Mouse (Mus musculus) kidney, embryonic 14.5 days (tissue): Measurements from ENCODE around the gene Ggt6. TPM values are rescaled to one million over a fixed set of nuclear protein-coding genes. Genes with fewer than 3 reads are reported as not detected.
A peak's percentile ranks its signal among the peaks of the same experiment; 100 is the strongest.
"Not testable (repeated sequence)": the region's sequence is repeated elsewhere in the genome, so short reads cannot be mapped to it uniquely, and the experiment has no call there.

Source experiments
- ATAC-seq: fragments of 200-750 bp; cut with Nextera tagmentation; 2 replicates; pipeline ENCODE4 v1.8.0; 2017; ENCODE audit warnings: moderate number of reproducible peaks, mild to moderate bottlenecking, moderate TSS enrichment, moderate library complexity; ENCODE audit not compliant: low FRiP score, low TSS enrichment
- H3K27ac ChIP-seq: fragments of 300-500 bp; sonication (generic); 2 replicates; pipeline ENCODE4 v1.5.1; 2014; ENCODE audit warnings: low read depth, mild to moderate bottlenecking, low read length, moderate library complexity, mixed read lengths
- H3K27me3 ChIP-seq: fragments of 300-500 bp; sonication (generic); 2 replicates; pipeline ENCODE4 v1.6.1; 2014; ENCODE audit warnings: mild to moderate bottlenecking, low read length; ENCODE audit not compliant: control insufficient read depth, insufficient read depth
- H3K36me3 ChIP-seq: fragments of 300-500 bp; sonication (generic); 2 replicates; pipeline ENCODE4 v1.6.1; 2014; ENCODE audit warnings: low read length, mixed read lengths; ENCODE audit not compliant: control insufficient read depth, insufficient read depth
- H3K4me1 ChIP-seq: fragments of 300-500 bp; sonication (generic); 2 replicates; pipeline ENCODE4 v1.6.1; 2014; ENCODE audit warnings: low read length, mixed read lengths; ENCODE audit not compliant: control insufficient read depth, insufficient read depth
- H3K4me2 ChIP-seq: fragments of 300-500 bp; sonication (generic); replicated peaks from 2 replicates; pipeline ENCODE4 v1.6.1; 2014; ENCODE audit warnings: low read depth, mild to moderate bottlenecking, low read length
- H3K4me3 ChIP-seq: fragments of 300-500 bp; sonication (generic); 2 replicates; pipeline ENCODE4 v1.5.1; 2014; ENCODE audit warnings: mild to moderate bottlenecking, low read length
- H3K9ac ChIP-seq: fragments of 300-500 bp; sonication (generic); 2 replicates; pipeline ENCODE4 v1.6.1; 2014; ENCODE audit warnings: low read depth, mild to moderate bottlenecking, low read length, moderate library complexity
- H3K9me3 ChIP-seq: fragments of 300-500 bp; sonication (generic); 2 replicates; pipeline ENCODE4 v1.6.1; 2016; ENCODE audit warnings: low read length; ENCODE audit not compliant: control insufficient read depth
- WGBS: fragments of 180-500 bp; shearing (Covaris S2); extraction: QIAGEN DNeasy Blood & Tissue Kit; methylation state at CpG from one replicate; pipeline ENCODE4 v1.1.7; 2014; 5-methylcytosine and 5-hydroxymethylcytosine counted together
- polyA plus RNA-seq: library from polyadenylated mRNA; unstranded; fragments of >200 nt; fragmentation: Nextera tagmentation; extraction: Ambion mirVana; gene quantifications from 2 replicates; pipeline ENCODE4 v1.2.1, GENCODE M21; 2014

Gene Ggt6
- polyA plus RNA-seq, 1 experiment from 2014 or later, result 0.76 TPM

- Histone ChIP-seq H3K36me3 (no peaks in the 10 kb centered on the region), H3K4me1 (no peaks in the 10 kb centered on the region), H3K4me3 (no peak overlapping the region), H3K9ac (no peak overlapping the region), H3K4me2 (no peak overlapping the region), H3K9me3 (no peaks in the 10 kb centered on the region), H3K27me3 (no peaks in the 10 kb centered on the region), H3K27ac (no peak overlapping the region)
- ATAC-seq, result peak; percentile 43; the same call in 1 of the 2 replicates
- 0% methylated on average over 5 of the region's 5 CpGs for WGBS
Observed at GRCm38 (mm10) chr11:72428694-72429093, 6.6 kb upstream of the Ggt6 start.

- ATAC-seq, result peak; percentile 80
- H3K9ac ChIP-seq, result no peak overlapping the region
- 44% methylated on average over 7 of the region's 7 CpGs for WGBS
- H3K4me3 ChIP-seq, result no peak overlapping the region
- no peaks in the 10 kb centered on the region for H3K9me3 ChIP-seq
- no peaks in the 10 kb centered on the region for H3K27me3 ChIP-seq
- H3K27ac ChIP-seq, result no peak overlapping the region
- H3K4me1 ChIP-seq, result no peaks in the 10 kb centered on the region
- H3K4me2 ChIP-seq, result no peak overlapping the region
- H3K36me3 ChIP-seq, result no peaks in the 10 kb centered on the region
Observed at GRCm38 (mm10) chr11:72429288-72429690, 6.0 kb upstream of the Ggt6 start.

- not testable (repeated sequence) for H3K9me3 ChIP-seq, H3K36me3 ChIP-seq, H3K4me3 ChIP-seq, H3K9ac ChIP-seq, H3K27me3 ChIP-seq, H3K27ac ChIP-seq, H3K4me1 ChIP-seq, H3K4me2 ChIP-seq
- WGBS, result 68% methylated on average over 8 of the region's 9 CpGs
- 0 out of 2 replicates have a peak, but pooled peaks have one; percentile 36 for ATAC-seq
Observed at GRCm38 (mm10) chr11:72430311-72431068, 4.8 kb upstream of the Ggt6 start.

- peak; percentile 58 for ATAC-seq
- WGBS, result 19% methylated on average over 2 of the region's 2 CpGs
- no peaks in the 10 kb centered on the region for H3K36me3 ChIP-seq
- H3K4me3 ChIP-seq, result no peak overlapping the region
- no peak overlapping the region for H3K27ac ChIP-seq
- peaks cover 15% of the 10 kb centered on the region; the same call in 1 of the 2 replicates for H3K4me1 ChIP-seq
- H3K4me2 ChIP-seq, result no peak overlapping the region
- H3K9me3 ChIP-seq, result no peaks in the 10 kb centered on the region
- no peaks in the 10 kb centered on the region for H3K27me3 ChIP-seq
- H3K9ac ChIP-seq, result no peak overlapping the region
Observed at GRCm38 (mm10) chr11:72435694-72436045, 344 bp downstream of the Ggt6 start.

- H3K4me1 ChIP-seq, result peaks cover 15% of the 10 kb centered on the region; the same call in 1 of the 2 replicates
- no peak for ATAC-seq
- H3K27ac ChIP-seq, result no peak overlapping the region
Observed at GRCm38 (mm10) chr11:72436271-72436670, 945 bp downstream of the Ggt6 start.

GRCm38 (mm10) chr11:72436756-72437650, 1.7 kb downstream of the Ggt6 start:
- no peaks in the 10 kb centered on the region for H3K27me3 ChIP-seq
- no peaks in the 10 kb centered on the region for H3K36me3 ChIP-seq
- no peak overlapping the region for H3K27ac ChIP-seq
- peaks cover 16% of the 10 kb centered on the region; the same call in 1 of the 2 replicates for H3K4me1 ChIP-seq
- H3K4me2 ChIP-seq, result no peak overlapping the region
- no peaks in the 10 kb centered on the region for H3K9me3 ChIP-seq
- WGBS, result 81% methylated on average over 16 of the region's 16 CpGs
- no peak for ATAC-seq
- H3K4me3 ChIP-seq, result no peak overlapping the region
- H3K9ac ChIP-seq, result no peak overlapping the region

More at GRCm38 (mm10) chr11:72436271-72436670, 945 bp downstream of the Ggt6 start:
- WGBS, result 69% methylated on average over 5 of the region's 5 CpGs
- no peak overlapping the region for H3K4me2 ChIP-seq
- no peaks in the 10 kb centered on the region for H3K36me3 ChIP-seq
- no peak overlapping the region for H3K9ac ChIP-seq
- no peaks in the 10 kb centered on the region for H3K9me3 ChIP-seq
- no peaks in the 10 kb centered on the region for H3K27me3 ChIP-seq
- H3K4me3 ChIP-seq, result no peak overlapping the region

GRCm38 (mm10) chr11:72438411-72438810, 3.1 kb downstream of the Ggt6 start:
- H3K9me3 ChIP-seq, result no peaks in the 10 kb centered on the region
- H3K9ac ChIP-seq, result no peak overlapping the region
- ATAC-seq, result no peak
- peaks cover 22% of the 10 kb centered on the region for H3K4me1 ChIP-seq
- H3K27ac ChIP-seq, result no peak overlapping the region
- peaks cover 12% of the 10 kb centered on the region for H3K36me3 ChIP-seq
- no peaks in the 10 kb centered on the region for H3K27me3 ChIP-seq
- H3K4me3 ChIP-seq, result no peak overlapping the region
- WGBS, result 58% methylated on average over 4 of the region's 4 CpGs
- no peak overlapping the region for H3K4me2 ChIP-seq

GRCm38 (mm10) chr11:72440597-72440964, 5.3 kb downstream of the Ggt6 start:
- Histone ChIP-seq H3K27ac (peak overlapping the region; percentile 86; the same call in 1 of the 2 replicates), H3K36me3 (peaks cover 33% of the 10 kb centered on the region), H3K4me3 (peak overlapping the region; percentile 87), H3K4me2 (peak overlapping the region; percentile 90), H3K9ac (peak overlapping the region; percentile 88; the same call in 1 of the 2 replicates), H3K4me1 (peaks cover 18% of the 10 kb centered on the region)
- 46% methylated on average over 6 of the region's 6 CpGs for WGBS
- not testable (repeated sequence) for H3K27me3 ChIP-seq, ATAC-seq, H3K9me3 ChIP-seq
